Mouse (Mus musculus) urinary bladder, adult 2 months (tissue): ENCODE measurements around the gene Hoxd10. TPM values are rescaled to one million over a fixed set of nuclear protein-coding genes. Genes with fewer than 3 reads are reported as not detected.

Source experiments
- polyA plus RNA-seq: library from polyadenylated mRNA; depleted of rRNA; stranded (reverse); fragments of >200 nt; gene quantifications from 2 replicates; pipeline ENCODE4 v1.2.3, GENCODE M21; 2012; rRNA removed

The Hoxd10 gene
- polyA plus RNA-seq, 1 experiment = 13.5 TPM

Other genes with a start within 250 kb of the Hoxd10 start
- 8.9 and 9.3 TPM in 2 replicates for gene Lnpk, start 112.5 kb upstream of the Hoxd10 start, polyA plus RNA-seq
- 0.56 and 1.1 TPM in 2 replicates for gene Evx2, start 32.4 kb upstream of the Hoxd10 start, polyA plus RNA-seq
- gene Hoxd13, start 23.6 kb upstream of the Hoxd10 start, polyA plus RNA-seq = 15.4 and 17.9 TPM in 2 replicates
- gene Hoxd12, start 16.9 kb upstream of the Hoxd10 start, polyA plus RNA-seq = 2.3 and 2.6 TPM in 2 replicates
- gene Hoxd11, start 12.4 kb upstream of the Hoxd10 start, polyA plus RNA-seq = 8.1 and 8.9 TPM in 2 replicates
- gene Hoxd9, start 5.8 kb downstream of the Hoxd10 start, polyA plus RNA-seq = 9.1 and 12.2 TPM in 2 replicates
- 19.5 and 23.1 TPM in 2 replicates for gene Hoxd8, start 12.7 kb downstream of the Hoxd10 start, polyA plus RNA-seq
- 2.6 and 2.7 TPM in 2 replicates for gene Hoxd3, start 20.0 kb downstream of the Hoxd10 start, polyA plus RNA-seq
- gene Hoxd4, start 20.0 kb downstream of the Hoxd10 start, polyA plus RNA-seq = 39.2 and 61.2 TPM in 2 replicates
- gene Gm28230, start 34.8 kb downstream of the Hoxd10 start, polyA plus RNA-seq = 8.8 and 10.0 TPM in 2 replicates
- 0.04 TPM in 1 of 2 replicates, not detected in the other for gene Hoxd1, start 71.1 kb downstream of the Hoxd10 start, polyA plus RNA-seq
- 46.7 and 52.5 TPM in 2 replicates for gene Mtx2, start 133.9 kb downstream of the Hoxd10 start, polyA plus RNA-seq